Comparison of ENCODE assay signal across 8 mouse cellular contexts in the genomic region with DNA sequence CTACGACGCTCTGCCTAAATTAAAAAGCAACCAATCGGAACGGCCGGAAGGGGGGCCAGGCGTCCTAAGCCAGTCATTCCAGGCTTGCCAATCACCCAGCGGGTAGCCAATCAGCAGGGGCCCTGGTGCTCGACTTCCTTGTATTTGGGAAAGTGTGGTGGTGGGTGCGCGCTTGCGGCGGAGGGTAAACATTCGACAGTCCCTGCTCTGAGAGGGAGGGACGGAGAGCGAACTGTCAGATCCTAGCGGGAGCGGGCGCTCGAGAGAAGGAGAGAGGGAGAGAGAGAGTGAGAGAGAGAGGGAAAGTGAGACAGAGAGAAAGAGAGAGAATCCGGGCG. TPM values are rescaled to one million over a fixed set of nuclear protein-coding genes. Genes with fewer than 3 reads are reported as not detected.
DNase-seq lines count a peak whose midpoint lies in the region; ATAC-seq and TF ChIP-seq lines count a peak whose summit lies in the region.

Gene Pou3f3, plus strand, starts transcription at position 191 of the 338 bp plus-strand sequence.

- H3K9ac ChIP-seq in hindbrain, embryonic 11.5 days (ENCODE audit: low read depth, low read length): peak within 1 kb of the TSS; percentile 99
- H3K9ac ChIP-seq in lung, embryonic 14.5 days: peak within 1 kb of the TSS; percentile 48

- H3K27ac ChIP-seq in embryonic fibroblast, embryonic 13.5 days (ENCODE audit: insufficient read depth, low read length): peak within 1 kb of the TSS; percentile 4; the same call in 1 of the 2 replicates
- peak within 1 kb of the TSS; percentile 100 for H3K27ac ChIP-seq in hindbrain, embryonic 11.5 days (ENCODE audit: low read depth, low read length)
- no peak within 1 kb of the TSS for H3K27ac ChIP-seq in lung, embryonic 14.5 days (ENCODE audit: low read depth)

- DNase-seq in heart, adult 11 months: peak; percentile 95
- no peak for DNase-seq in heart, postnatal 25 days (ENCODE audit: low spot score)
- peak; percentile 96 for DNase-seq in hindbrain, embryonic 11.5 days (ENCODE audit: low spot score)
- peak; percentile 98 for DNase-seq in layer of hippocampus, adult 9-11 months
- DNase-seq in lung, embryonic 14.5 days: peak; percentile 93
- peak; percentile 92 for DNase-seq in right cerebral cortex, postnatal 14 days

- no peak for TF ChIP-seq CTCF in embryonic fibroblast, embryonic 13.5 days (IDR thresholded peaks at IDR 0.05; ENCODE audit: borderline replicate concordance, insufficient read depth, low read length)
- no peak for TF ChIP-seq CTCF in lung, embryonic 14.5 days (IDR thresholded peaks at IDR 0.05; ENCODE audit: low read depth)

- under 1% methylated on average over 21 of the region's 21 CpGs for WGBS in hindbrain, embryonic 11.5 days
- WGBS in lung, embryonic 14.5 days: 0% methylated on average over 21 of the region's 21 CpGs

- TF ChIP-seq POLR2A in embryonic fibroblast, embryonic 13.5 days (IDR thresholded peaks at IDR 0.05; ENCODE audit: low read depth, low read length): peak; percentile 72

- intact Hi-C loops in heart, postnatal 25 days (cut with DNase I): no loop called here

- H3K9me3 ChIP-seq in hindbrain, embryonic 11.5 days (ENCODE audit: control insufficient read depth, low read length): no peaks in the 10 kb centered on the region
- H3K9me3 ChIP-seq in lung, embryonic 14.5 days (ENCODE audit: low read depth, low read length): no peaks in the 10 kb centered on the region

- H3K27me3 ChIP-seq in hindbrain, embryonic 11.5 days (ENCODE audit: control insufficient read depth, insufficient read depth, low read length): no peaks in the 10 kb centered on the region
- H3K27me3 ChIP-seq in lung, embryonic 14.5 days (ENCODE audit: insufficient read depth, low read length): peaks cover 86% of the 10 kb centered on the region

- peak; percentile 88 for ATAC-seq in hindbrain, embryonic 11.5 days (ENCODE audit: low FRiP score)
- ATAC-seq in lung, embryonic 14.5 days (ENCODE audit: insufficient read depth): peak; percentile 85
- no peak for ATAC-seq in CD4-positive, CD25-positive, alpha-beta regulatory T cell, adult 4 months

- peak within 1 kb of the TSS; percentile 70 for H3K4me3 ChIP-seq in embryonic fibroblast, embryonic 13.5 days (ENCODE audit: insufficient read depth, low read length)
- peak within 1 kb of the TSS; percentile 99 for H3K4me3 ChIP-seq in hindbrain, embryonic 11.5 days (ENCODE audit: low read depth, low read length)
- peak within 1 kb of the TSS; percentile 48 for H3K4me3 ChIP-seq in lung, embryonic 14.5 days (ENCODE audit: low read depth, low read length)

- no peaks in the 10 kb centered on the region for H3K4me1 ChIP-seq in embryonic fibroblast, embryonic 13.5 days (ENCODE audit: control insufficient read depth, insufficient read depth, low read length)
- no peaks in the 10 kb centered on the region for H3K4me1 ChIP-seq in hindbrain, embryonic 11.5 days (replicated peaks; ENCODE audit: control insufficient read depth, insufficient read depth, low read length)
- 0 out of 2 replicates have a peak, but pooled peaks cover 3% of the 10 kb centered on the region for H3K4me1 ChIP-seq in lung, embryonic 14.5 days (ENCODE audit: insufficient read depth)

- H3K4me2 ChIP-seq in hindbrain, embryonic 11.5 days (replicated peaks; ENCODE audit: low read depth, low read length): peak within 1 kb of the TSS; percentile 70
- H3K4me2 ChIP-seq in lung, embryonic 14.5 days: peak within 1 kb of the TSS; percentile 84

- peaks cover 8% of the 10 kb centered on the region for H3K36me3 ChIP-seq in hindbrain, embryonic 11.5 days (ENCODE audit: control insufficient read depth, insufficient read depth, low read length)
- H3K36me3 ChIP-seq in lung, embryonic 14.5 days (ENCODE audit: insufficient read depth): no peaks in the 10 kb centered on the region

RNA-seq across cellular contexts. Expression of gene Pou3f3, which starts in this region (rescaled TPM):
- under 1 TPM in 1 of 2 experiments, not detected in 1; 0.03 TPM for total RNA-seq in heart, postnatal 25 days (2021)
- polyA plus RNA-seq in embryonic fibroblast, embryonic 13.5 days (2011; ENCODE audit: insufficient read length, low read depth, missing spikeins): 1.6 and 7.5 TPM in 2 replicates
- polyA plus RNA-seq in hindbrain, embryonic 11.5 days (2014; fragmentation: Nextera tagmentation; extraction: Ambion mirVana): 20.7 and 22.3 TPM in 2 replicates
- polyA plus RNA-seq in lung, embryonic 14.5 days (2014; fragmentation: Nextera tagmentation; extraction: Ambion mirVana): 0.34 and 0.49 TPM in 2 replicates
- under 1 TPM in 1 of 2 experiments, not detected in 1; 0.08 TPM for polyA plus RNA-seq in CD4-positive, CD25-positive, alpha-beta regulatory T cell, adult 4 months (2017; shearing (Covaris generic))

Comparison
In these comparisons a context has a peak if more than half of its experiments do, and no peak if none do; other contexts are left out.
1. Peak in DNase-seq, ATAC-seq, H3K4me3 ChIP-seq, H3K9ac ChIP-seq and H3K4me2 ChIP-seq in lung, embryonic 14.5 days; RNA of the gene not detected or under 1 TPM.
2. H3K4me3 ChIP-seq: peak in every context shown above with its lines; median percentile 99 in hindbrain, embryonic 11.5 days; 70 in embryonic fibroblast, embryonic 13.5 days; 48 in lung, embryonic 14.5 days.